Mouse (Mus musculus) midbrain, postnatal 0 days (tissue): ENCODE data around the gene Hes1. TPM values are rescaled to one million over a fixed set of nuclear protein-coding genes. Genes with fewer than 3 reads are reported as not detected.

Experiments
- ATAC-seq: fragments of 200-750 bp; cut with Nextera tagmentation; 2 replicates; pipeline ENCODE4 v1.8.0; 2017; ENCODE audit warnings: moderate number of reproducible peaks, mild to moderate bottlenecking, moderate TSS enrichment, moderate library complexity; ENCODE audit not compliant: low FRiP score
- DNase-seq: peaks from one replicate; pipeline ENCODE4 v3.0.0-alpha.2; 2015; ENCODE audit warnings: low spot score
- H3K27ac ChIP-seq: fragments of 300-500 bp; sonication (generic); 2 replicates; pipeline ENCODE4 v1.5.1; 2014; ENCODE audit warnings: low read depth, mild to moderate bottlenecking, low read length, mixed read lengths
- H3K27me3 ChIP-seq: fragments of 300-500 bp; sonication (generic); 2 replicates; pipeline ENCODE4 v1.6.1; 2014; ENCODE audit warnings: low read length, control low read depth, mixed read lengths; ENCODE audit not compliant: insufficient read depth
- H3K36me3 ChIP-seq: fragments of 300-500 bp; sonication (generic); 2 replicates; pipeline ENCODE4 v1.6.1; 2014; ENCODE audit warnings: low read length, control low read depth, mixed read lengths; ENCODE audit not compliant: insufficient read depth
- H3K4me1 ChIP-seq: fragments of 300-500 bp; sonication (generic); 2 replicates; pipeline ENCODE4 v1.6.1; 2014; ENCODE audit warnings: mild to moderate bottlenecking, control low read depth, antibody characterized with exemption, low read length, mixed read lengths; ENCODE audit not compliant: insufficient read depth
- H3K4me2 ChIP-seq: fragments of 300-500 bp; sonication (generic); 2 replicates; pipeline ENCODE4 v1.6.1; 2014; ENCODE audit warnings: low read depth, mild to moderate bottlenecking, low read length, mixed read lengths; ENCODE audit not compliant: poor library complexity, severe bottlenecking
- H3K4me3 ChIP-seq: fragments of 300-500 bp; sonication (generic); 2 replicates; pipeline ENCODE4 v1.5.1; 2014; ENCODE audit warnings: low read depth, mild to moderate bottlenecking, low read length, moderate library complexity
- H3K9ac ChIP-seq: fragments of 300-500 bp; sonication (generic); replicated peaks from 2 replicates; pipeline ENCODE4 v1.6.1; 2014; ENCODE audit warnings: mild to moderate bottlenecking, low read length, moderate library complexity, mixed read lengths; ENCODE audit not compliant: poor library complexity, severe bottlenecking
- H3K9me3 ChIP-seq: fragments of 300-500 bp; sonication (generic); 2 replicates; pipeline ENCODE4 v1.6.1; 2016; ENCODE audit warnings: low read length, control low read depth
- CTCF ChIP-seq: IDR thresholded peaks from 2 replicates; pipeline ENCODE4 v1.5.1; 2016; ENCODE audit warnings: antibody characterized with exemption, mild to moderate bottlenecking
- WGBS: fragments of 180-500 bp; shearing (Covaris S2); extraction: QIAGEN DNeasy Blood & Tissue Kit; methylation state at CpG from one replicate; pipeline ENCODE4 v1.1.7; 2014; 5-methylcytosine and 5-hydroxymethylcytosine counted together
- polyA plus RNA-seq: library from polyadenylated mRNA; unstranded; fragments of >200 nt; fragmentation: Nextera tagmentation; extraction: Ambion mirVana; gene quantifications from 2 replicates; pipeline ENCODE4 v1.2.1, GENCODE M21; 2015
- total RNA-seq: library from RNA; depleted of rRNA; stranded (reverse); fragments of >200 nt; gene quantifications from 2 replicates; pipeline ENCODE4 v1.2.3, GENCODE M21; 2014

The Hes1 gene
- total and polyA plus RNA-seq, 2 experiments from 2014 or later: 10.2 to 13.0 TPM

GRCm38 (mm10) chr16:30062242-30063030 is 1.7 kb upstream of the Hes1 start:
- no peak for DNase-seq
- ATAC-seq: no peak
- Histone ChIP-seq H3K4me1 (no peaks in the 10 kb centered on the region), H3K36me3 (no peaks in the 10 kb centered on the region), H3K9ac (peak overlapping the region; percentile 64), H3K27me3 (peaks cover 44% of the 10 kb centered on the region), H3K9me3 (no peaks in the 10 kb centered on the region), H3K27ac (no peak overlapping the region), H3K4me2 (peak overlapping the region; percentile 97), H3K4me3 (peak overlapping the region; percentile 65; the same call in 1 of the 2 replicates)
- 27% methylated on average over 12 of the region's 12 CpGs for WGBS
- TF ChIP-seq CTCF: no peak

- H3K36me3 ChIP-seq: no peaks in the 10 kb centered on the region
- peak overlapping the region; percentile 65 for H3K4me3 ChIP-seq
- H3K27me3 ChIP-seq: peaks cover 40% of the 10 kb centered on the region
- H3K27ac ChIP-seq: peak overlapping the region; percentile 65
- under 1% methylated on average over 58 of the region's 82 CpGs for whole genome bisulfite sequencing
- no peaks in the 10 kb centered on the region for H3K4me1 ChIP-seq
- ATAC-seq (peak; percentile 59), DNase-seq (no peak)
- peak overlapping the region; percentile 97 for H3K4me2 ChIP-seq
- TF ChIP-seq CTCF: no peak
- no peaks in the 10 kb centered on the region for H3K9me3 ChIP-seq
- peak overlapping the region; percentile 64 for H3K9ac ChIP-seq
Measured at GRCm38 (mm10) chr16:30063121-30063881, 883 bp upstream of the Hes1 start.

- H3K4me3 ChIP-seq: peak overlapping the region; percentile 65
- no peak for TF ChIP-seq CTCF
- WGBS: 0% methylated on average over 8 of the region's 8 CpGs
- ATAC-seq (no peak), DNase-seq (no peak)
- no peaks in the 10 kb centered on the region for H3K9me3 ChIP-seq
- H3K4me1 ChIP-seq: no peaks in the 10 kb centered on the region
- H3K9ac ChIP-seq: peak overlapping the region; percentile 64; the same call in 1 of the 2 replicates
- no peaks in the 10 kb centered on the region for H3K36me3 ChIP-seq
- peaks cover 39% of the 10 kb centered on the region for H3K27me3 ChIP-seq
- H3K27ac ChIP-seq: peak overlapping the region; percentile 65; the same call in 1 of the 2 replicates
- H3K4me2 ChIP-seq: peak overlapping the region; percentile 97
Measured at GRCm38 (mm10) chr16:30064613-30065012, 429 bp downstream of the Hes1 start.

GRCm38 (mm10) chr16:30065077-30065476 is 893 bp downstream of the Hes1 start:
- Histone ChIP-seq H3K27me3 (peaks cover 40% of the 10 kb centered on the region), H3K4me3 (peak overlapping the region; percentile 65), H3K4me2 (peak overlapping the region; percentile 78), H3K9me3 (no peaks in the 10 kb centered on the region), H3K27ac (no peak overlapping the region), H3K36me3 (no peaks in the 10 kb centered on the region), H3K9ac (no peak overlapping the region), H3K4me1 (no peaks in the 10 kb centered on the region)
- WGBS: 0% methylated on average over 21 of the region's 21 CpGs
- no peak for TF ChIP-seq CTCF
- peak; percentile 93 for DNase-seq
- ATAC-seq: peak; percentile 70

- Histone ChIP-seq H3K9me3 (no peaks in the 10 kb centered on the region), H3K27me3 (peaks cover 35% of the 10 kb centered on the region), H3K27ac (peak overlapping the region; percentile 52; the same call in 1 of the 2 replicates), H3K4me3 (peak overlapping the region; percentile 47), H3K9ac (peak overlapping the region; percentile 44), H3K36me3 (no peaks in the 10 kb centered on the region), H3K4me2 (peak overlapping the region; percentile 78), H3K4me1 (no peaks in the 10 kb centered on the region)
- ATAC-seq (no peak), DNase-seq (no peak)
- TF ChIP-seq CTCF: no peak
- under 1% methylated on average over 21 of the region's 21 CpGs for WGBS
Measured at GRCm38 (mm10) chr16:30065537-30066183, 1.5 kb downstream of the Hes1 start.
